Mouse (Mus musculus) testis, postnatal 14 days (tissue): ENCODE results near the gene A930004D18Rik.

ENCODE experiments used
- DNase-seq: peaks from one replicate; pipeline ENCODE4 v3.0.0; 2021; ENCODE audit warnings: low spot score

A930004D18Rik gene

DNA sequence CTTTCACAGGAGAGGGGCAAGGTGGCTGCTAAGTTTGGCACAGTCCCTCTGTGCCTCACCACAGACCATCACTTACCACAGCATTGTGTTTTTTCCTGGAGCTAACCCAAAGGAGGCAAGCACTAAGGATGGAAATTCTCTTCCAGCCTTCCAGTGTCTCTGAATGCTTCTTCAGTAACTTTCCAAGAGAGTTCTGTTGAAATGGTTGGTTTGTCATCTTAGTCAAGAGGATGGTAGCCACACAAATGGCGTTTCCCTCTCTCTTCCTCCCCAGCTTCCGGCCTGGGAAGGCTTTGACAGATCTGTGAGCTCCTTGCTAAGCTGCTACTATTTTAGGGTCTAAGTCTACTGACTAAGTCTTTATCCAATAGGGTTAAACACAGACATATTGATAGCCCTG is at the start of gene A930004D18Rik:
A930004D18Rik (minus strand) TSS at position 247 of the 400 bp plus-strand sequence.
- no peak for DNase-seq

DNA sequence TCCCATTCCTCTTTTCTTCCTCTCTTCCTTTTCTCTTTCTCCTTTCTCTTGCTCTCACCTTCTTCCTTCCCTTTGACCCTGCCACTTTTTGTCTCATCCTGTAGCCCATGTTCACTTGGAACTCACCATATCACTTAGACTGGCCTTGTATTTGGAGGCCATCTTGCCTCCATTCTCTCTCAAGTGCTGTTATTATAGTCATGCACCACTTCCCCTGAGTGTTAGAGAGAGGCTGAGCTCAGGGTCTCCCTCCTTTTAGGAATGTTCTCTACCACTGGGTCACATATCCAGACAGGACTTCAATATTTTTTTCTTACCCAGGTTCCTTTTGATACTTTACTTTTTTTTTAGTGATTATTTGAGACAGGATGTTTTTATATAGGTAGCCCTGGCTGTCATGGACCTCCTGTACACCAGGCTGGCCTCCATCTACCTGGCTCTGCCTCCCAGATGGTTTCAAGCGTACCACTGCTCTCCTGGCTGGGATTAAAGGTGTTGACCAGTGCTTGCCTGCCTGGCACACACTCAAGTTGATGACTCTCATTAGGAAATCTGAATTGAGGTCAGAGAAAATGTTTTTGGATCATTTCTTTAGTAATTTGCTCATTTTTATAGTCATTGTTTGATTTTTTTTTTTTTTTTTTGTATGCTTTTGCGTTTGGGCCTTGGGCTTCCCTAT is 42.8 kb upstream of the A930004D18Rik start:
- DNase-seq, result no peak

DNA sequence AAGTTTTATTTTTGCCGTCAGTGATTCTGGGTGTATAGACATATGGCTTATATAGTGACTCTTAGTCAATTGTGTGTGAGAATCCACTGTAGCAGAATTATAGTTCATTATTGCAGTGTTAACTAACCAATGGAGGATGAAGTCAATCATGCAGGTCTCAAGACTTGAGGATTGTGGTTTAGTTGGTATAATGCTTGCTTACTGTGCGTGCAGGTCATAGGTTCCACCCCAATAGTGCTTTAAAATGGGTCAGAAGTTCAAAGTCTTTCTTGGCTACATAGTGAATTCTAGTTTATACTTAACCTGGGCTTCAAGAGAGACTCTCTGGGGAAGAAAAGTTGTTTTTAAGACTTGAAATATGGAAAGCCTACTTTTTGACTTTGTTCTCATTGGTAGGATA is 34.4 kb upstream of the A930004D18Rik start:
- DNase-seq, result no peak

DNA sequence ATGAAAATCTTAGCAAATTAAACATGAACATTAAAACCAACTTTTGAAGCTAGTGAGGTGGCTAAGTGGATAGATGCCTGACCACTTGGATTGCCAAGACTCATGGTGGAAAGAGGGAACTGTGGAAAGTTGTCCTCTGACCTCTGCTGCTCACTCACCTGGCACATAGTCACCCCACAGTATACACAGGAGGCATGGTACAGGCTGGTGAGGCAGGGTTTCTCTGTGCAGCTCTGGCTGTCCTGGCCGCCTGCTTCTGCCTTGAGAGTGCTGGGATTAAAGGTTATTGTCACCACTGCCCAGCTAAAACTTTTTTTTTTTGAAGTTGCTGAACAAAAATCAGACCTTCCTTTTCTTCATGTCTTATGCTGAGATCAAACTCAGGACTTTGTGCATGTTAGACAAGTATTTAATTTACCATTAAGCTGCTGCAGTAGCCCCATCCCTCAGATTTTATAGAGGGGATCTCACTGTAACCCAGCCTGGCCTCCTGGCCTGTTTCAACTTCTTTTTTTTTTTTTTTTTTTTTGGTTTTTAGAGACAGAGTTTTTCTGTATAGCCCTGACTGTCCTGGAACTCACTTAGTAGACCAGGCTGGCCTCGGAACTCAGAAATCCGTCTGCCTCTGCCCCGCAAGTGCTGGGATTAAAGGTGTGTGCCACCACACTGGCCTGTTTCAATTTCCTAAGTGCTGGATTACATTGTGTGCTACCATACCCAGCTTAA is 30.7 kb upstream of the A930004D18Rik start:
- DNase-seq, result no peak

DNA sequence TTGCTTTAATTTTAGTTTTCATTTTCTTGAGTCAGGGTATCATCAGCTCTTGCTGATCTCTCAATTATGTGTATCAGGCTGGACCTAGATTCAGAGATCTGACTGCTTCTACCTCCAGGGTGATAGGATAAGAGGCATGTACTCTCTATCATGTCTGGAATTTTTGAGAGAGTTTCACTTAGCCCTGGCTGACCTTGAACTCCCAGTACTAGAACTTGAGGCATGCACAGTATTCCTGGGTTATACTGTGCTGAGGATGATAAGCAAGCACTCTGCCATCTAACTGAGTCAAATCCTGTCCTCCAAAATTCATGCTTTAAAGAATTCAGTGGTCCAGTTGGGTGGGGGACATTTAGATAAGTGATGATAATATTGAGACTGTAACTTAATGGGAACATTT is 28.9 kb upstream of the A930004D18Rik start:
- DNase-seq, result peak; percentile 45

DNA sequence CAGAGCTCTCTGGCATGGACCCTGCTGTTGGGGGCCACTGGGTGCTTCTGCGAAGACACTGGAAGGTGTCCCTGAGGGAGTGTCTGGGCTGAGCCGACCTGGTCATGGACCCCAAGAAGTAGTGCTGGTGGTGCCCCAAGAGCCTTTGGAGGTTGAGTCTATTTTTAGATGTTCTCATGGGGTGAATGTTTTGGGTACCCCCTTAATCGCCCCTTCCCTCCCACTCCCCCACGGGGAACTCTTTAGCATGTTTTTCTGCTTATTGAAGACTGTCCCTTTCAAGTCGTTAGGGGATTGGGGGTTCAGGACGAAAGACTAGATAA is 28.1 kb upstream of the A930004D18Rik start:
- no peak for DNase-seq

DNA sequence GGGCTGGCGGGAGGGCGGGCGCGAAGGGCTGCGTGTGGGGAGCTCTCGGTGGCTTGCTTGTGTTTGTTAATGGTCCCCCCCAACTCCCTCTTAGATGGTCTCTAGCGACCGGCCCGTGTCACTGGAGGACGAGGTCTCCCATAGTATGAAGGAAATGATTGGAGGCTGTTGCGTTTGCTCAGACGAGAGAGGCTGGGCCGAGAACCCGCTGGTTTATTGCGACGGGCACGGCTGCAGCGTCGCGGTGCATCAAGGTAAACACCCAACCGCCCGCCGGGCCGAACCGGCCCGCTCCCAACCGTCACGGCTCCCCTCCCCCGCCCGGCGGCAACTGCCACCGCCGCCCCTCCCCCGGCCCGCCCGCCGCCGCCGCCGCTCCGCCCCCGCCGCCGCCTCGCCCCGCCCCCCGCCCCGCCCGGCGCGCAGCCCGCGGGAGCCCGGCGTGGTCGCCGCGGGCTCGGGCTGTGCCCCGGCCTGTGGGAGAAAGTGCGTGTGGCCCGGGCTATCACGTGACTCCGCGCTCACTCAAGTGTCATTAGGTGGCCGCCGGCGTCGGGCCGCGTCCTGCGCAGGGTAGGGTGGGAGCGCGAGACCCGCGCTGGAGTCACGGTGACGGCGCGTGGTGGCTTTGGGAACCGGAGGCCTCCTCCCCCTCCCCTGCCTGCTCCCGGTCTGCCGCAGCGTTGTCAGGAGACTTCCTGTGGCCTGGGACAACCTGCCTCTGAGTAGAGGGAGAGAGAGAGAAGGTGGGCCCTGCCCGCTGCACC is 27.6 kb upstream of the A930004D18Rik start:
- peak; percentile 86 for DNase-seq

DNA sequence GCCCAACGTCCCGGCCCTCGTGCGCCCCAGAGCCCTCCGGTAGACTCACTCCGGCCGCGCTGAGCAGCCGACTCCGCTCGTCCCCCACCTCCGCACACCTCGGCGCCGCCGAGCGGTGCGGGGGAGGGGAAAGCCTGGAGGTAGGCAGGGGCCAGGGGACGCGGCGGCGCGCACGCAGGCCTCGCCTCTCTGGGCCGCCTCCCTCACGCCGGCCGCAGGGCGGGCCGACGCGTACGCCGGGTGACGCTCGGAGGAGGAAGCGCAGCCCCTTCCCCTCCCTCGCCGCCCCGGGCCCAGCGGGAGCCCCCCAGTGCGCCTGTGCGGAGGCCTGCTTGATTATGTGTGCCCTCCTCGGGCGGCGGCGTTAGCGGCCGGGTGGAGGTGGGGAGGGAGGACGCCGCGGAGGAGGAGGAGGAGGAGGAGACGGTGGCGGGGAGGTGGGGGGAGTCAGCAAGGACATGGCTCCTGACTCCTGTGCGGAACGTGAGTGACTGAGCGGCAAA is 26.9 kb upstream of the A930004D18Rik start:
- DNase-seq, result peak; percentile 93

DNA sequence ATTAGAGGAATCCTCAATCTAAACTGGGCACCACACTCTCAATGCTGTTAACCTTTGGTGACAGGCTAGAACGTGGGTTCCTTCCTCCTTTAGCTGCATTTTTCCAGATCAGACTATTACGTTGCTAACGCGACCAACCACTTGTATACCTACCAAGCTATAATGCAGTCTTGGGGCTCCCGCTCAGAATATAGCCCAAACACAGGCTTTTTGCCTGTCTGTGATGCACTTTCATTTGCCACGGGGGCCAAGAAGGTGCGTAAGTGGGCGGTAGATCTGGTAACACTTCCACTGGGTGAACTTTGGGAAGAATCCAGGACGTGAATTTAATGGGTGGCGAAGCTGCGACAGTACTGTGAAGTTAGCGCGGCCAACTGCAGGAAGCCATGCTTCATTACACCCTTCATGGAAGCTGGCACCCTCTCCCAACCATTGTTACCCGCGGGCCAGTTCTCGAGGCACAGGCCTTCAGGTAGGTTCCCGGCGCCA is 26.3 kb upstream of the A930004D18Rik start:
- no peak for DNase-seq

DNA sequence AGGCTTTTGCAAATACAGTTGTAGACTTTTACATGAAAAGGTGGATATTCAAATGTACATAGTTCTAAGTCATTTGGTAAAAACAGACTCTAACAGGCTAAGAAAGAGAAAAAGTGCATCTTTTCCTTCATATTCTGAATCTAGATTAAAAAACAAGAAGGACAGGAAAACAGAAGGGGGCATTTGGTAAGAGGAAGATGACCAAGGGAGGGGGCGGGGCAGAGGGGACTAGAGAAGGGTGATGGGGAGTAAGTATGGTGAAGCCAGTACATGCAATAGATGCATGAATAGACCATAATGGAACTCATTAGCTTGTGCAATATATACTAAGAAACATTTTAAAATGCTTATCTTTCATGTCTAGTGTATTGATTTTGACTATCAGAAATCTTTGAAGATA is 22.9 kb upstream of the A930004D18Rik start:
- DNase-seq, result no peak

DNA sequence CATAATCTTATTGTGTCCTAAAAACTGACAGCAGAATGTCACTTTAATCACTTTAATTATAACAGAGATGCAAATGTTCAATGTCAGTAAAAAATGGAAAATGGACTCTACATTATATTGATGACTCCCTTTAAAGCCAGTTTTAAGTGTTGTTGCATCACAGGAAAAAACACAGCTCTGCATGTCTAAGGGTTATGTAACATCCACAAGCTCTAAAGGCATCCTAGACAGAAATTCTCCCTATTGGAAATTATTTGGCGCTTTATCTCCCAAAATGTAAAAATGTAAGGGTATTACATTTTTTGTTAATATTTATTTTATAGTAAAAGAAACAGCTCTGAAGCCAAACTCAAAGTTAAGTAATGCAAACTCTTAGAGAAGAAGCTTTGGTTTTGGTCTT is 22.4 kb upstream of the A930004D18Rik start:
- no peak for DNase-seq

DNA sequence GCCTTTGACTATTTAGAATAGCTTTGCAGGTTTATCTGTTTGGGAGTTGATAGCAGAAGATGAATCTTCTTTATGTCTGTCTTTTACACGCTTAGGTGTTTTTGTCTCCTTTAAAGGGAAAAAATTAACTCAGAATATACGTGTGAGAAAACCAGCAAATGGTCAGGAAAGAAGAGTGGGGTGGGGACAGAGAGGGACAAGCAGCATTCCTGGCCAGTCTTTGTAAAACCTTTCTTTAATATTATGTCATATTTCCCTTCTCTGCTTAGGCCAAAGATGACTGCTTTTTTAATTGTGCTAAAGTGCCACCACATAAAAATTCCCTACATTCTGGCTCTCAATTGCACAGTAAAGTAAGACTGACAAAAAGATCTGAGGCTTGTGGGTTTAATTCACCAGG is 21.5 kb upstream of the A930004D18Rik start:
- peak; percentile 2 for DNase-seq

DNA sequence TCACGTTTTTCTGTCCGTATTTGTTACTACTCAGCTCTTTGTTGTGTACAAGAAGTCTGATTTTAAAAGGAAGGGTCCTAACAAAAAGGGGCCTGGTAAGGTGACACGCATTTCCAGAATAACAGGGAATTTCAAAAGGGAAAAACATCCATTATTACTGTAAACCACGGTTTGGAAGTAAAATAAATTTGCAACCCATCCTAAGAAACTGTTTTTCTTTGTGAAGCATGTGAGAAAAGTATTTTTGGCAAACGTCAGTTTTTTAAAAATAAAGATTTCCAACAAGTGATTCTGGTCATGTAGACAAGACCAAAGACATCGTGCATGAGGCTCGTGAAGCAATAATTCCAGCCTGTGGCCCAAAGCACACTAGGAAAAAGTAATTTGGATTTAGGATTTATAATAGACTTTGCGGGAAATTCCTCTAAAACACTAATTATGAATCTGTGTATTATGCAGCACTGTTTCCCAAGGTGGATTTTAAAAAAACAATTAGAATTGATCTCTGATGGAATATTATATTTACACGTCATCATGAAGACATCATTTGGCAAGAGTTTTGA is 20.7 kb upstream of the A930004D18Rik start:
- peak; percentile 2 for DNase-seq

DNA sequence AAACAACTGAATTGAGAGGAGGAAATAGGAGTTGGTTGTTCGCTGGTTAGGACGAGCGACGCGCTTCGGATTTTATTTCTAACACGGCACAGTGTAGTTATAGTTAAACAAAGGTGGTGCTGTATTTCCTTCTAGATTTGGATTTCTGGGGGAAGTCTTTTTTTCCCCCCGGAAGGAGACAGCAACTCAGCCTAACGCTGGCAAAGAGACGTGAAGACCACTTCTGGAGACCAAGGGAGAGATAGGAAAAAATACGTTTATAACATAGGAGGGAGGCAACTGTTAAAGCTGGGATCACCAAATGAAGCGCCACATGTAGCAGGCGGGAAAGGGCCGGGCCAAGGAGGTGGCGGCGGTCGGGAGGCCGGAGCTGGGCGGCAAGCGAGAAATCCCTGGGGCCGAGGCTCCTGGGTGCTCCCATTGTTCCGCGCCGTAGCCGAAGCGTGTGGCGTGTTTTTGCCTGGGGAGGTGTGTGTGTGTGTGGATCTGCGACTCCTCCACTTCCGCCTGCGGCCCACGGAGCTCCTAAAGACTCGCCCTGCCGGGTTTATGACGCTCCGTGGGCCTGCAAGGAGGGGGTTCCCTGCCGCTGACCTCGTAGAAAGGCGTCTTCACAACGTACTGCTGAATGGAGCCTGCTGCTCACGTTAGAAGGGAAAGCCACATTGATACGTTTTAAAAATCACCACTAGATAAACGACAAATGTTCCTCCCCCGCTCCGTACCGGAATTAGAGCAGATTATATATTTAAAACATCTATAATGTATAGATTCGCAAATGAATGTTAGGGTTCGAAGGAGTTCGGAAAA is 20.0 kb upstream of the A930004D18Rik start:
- DNase-seq, result peak; percentile 74

DNA sequence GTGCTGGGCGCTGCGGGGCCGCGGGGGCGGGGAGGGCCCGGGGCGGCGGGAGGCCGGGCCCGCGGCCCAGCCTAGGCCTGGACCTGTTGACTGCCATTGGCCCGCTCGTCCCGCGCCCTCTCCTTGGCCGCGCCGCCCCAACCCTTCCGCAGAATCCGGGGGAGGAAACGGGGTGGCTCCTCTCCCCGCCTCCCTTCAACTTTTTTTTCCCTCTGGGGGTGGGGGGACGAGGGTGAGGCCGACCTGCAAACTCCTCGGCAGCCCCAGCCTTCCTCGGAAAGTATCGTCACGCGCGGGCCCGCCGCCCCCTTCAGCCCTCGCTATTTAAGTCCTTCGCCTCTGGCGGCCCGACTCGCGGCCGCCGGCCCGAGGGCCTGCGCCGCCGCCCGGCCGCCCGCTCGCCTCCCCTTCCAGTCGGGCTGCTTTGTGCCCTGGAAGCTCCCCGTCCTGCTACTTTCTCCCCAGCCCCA is 19.3 kb upstream of the A930004D18Rik start:
- DNase-seq, result peak; percentile 93

DNA sequence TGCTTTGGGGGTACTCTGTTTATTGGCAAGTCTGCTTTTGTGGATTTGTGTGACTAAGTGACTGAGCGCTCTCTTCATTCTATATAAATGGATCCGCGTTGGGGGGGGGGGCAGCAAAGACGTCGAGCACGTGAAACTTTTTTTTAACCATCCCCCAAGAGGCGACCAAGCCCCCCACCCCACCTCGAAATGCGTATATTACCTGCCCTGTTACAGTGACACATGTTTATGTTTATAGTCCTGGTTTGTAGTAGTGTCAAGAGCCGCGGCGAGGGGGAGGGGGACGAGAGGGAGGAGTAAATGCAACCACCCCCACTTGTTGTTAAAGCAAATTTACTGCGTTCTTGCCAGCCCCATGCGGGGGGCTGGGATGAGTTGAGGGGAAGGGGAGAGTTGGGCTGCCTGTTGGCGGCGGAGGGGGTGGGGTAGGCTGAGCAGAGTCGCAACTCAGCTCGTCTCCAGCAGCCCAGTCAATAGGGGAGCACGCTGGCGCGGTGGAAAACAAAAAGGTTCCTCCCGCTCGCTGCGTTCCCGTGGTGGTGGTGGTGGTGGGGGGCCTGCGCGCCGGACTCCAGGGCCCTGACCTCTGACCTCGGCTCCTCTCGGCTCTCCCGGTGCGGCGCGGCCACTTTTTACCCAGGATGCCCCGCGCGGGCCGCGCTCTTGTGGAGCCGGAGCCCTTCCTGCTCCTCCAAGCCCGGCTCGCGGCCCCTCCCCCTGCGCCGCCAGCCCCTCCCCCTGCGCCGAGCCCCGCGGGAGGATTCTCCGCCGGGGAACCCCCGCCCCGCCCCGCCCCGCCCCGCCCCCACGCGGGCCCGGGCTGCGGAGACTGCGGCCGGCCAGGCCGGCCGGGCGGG is 18.6 kb upstream of the A930004D18Rik start:
- DNase-seq, result peak; percentile 96

DNA sequence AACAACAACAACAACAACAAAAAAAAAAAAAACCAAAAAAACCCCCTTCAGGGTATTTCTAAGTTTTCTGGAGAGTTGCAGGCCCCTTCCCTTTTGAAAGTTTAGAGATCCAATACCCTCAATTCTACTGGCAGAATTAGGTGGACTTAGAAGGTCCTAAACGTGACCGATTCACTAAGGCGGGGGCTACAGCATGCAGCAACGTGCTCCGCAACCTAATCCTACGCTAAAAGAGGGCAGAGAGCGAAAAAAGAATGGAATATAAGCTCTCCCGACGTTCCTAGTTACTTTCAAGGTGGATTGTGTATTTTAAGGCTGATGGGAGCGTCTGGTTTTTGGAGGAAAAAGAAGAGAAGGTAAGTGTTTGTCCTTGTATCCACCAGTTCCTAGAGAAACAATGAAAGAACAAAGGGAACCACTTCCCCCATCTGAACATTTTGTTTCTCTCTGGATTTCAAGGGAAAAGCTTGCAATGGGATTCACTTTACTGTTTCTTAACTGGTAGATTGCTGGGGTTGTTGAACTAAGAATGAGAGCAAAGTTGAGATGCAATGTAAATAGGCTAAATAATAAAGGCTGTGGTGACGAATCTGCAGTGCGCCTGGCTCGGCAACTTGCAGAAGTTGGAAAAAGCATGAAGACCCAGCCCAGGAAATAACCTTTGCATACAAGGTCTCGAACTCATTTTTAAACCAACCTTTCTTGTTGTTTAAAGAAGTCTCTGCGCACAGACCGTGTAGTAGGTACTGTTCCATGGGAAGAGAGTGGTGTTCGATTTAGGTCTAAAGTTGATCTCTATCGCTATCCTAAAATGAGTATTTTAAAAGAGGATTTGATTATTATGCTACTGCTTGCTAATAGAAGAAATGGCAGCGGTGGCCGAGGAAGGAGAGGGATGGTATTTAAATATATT is 17.7 kb upstream of the A930004D18Rik start, which contains the start of gene Mllt10:
Mllt10 (plus strand) TSS at position 222 of the 913 bp plus-strand sequence.
- DNase-seq, result no peak

DNA sequence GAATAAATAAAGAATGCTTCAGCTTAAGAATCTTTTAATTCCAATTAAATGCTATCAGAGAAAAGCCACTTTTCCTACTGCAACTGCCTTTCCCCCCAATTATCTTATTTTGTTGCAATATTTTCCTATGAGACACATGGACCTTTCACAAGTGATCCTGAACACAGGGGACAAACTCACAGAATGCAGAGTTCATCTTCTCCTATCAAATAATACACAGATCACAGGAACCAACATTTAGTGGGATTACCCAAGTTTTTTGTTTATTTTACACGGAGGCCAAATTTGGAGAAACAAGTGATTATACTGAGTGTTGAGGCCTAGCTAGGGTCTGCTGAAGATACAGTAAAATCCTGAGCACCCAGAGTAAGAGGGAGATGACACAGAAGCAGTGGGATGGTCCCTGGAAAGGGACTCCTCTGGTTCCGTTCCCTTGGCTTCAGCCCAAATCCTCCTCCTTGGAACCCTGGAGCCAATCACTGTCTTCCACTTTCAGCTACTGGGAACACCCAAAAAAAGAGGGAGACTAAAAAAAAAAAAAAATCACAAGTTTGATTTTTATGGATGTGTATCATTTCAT is 16.5 kb upstream of the A930004D18Rik start:
- DNase-seq, result no peak
